Mouse (Mus musculus) mouse trophoblast stem cell (cell line): ENCODE results near the gene Lgr6.

ENCODE experiments used
- in situ Hi-C, 2 experiments: fragments of 300-500 bp; cut with MseI, MboI; formaldehyde crosslinking; loops; 2 replicates in 1 of 2; 3 replicates in 1 of 2; pipeline ENCODE4 v1.15.1; 2025

Gene Lgr6

DNA sequence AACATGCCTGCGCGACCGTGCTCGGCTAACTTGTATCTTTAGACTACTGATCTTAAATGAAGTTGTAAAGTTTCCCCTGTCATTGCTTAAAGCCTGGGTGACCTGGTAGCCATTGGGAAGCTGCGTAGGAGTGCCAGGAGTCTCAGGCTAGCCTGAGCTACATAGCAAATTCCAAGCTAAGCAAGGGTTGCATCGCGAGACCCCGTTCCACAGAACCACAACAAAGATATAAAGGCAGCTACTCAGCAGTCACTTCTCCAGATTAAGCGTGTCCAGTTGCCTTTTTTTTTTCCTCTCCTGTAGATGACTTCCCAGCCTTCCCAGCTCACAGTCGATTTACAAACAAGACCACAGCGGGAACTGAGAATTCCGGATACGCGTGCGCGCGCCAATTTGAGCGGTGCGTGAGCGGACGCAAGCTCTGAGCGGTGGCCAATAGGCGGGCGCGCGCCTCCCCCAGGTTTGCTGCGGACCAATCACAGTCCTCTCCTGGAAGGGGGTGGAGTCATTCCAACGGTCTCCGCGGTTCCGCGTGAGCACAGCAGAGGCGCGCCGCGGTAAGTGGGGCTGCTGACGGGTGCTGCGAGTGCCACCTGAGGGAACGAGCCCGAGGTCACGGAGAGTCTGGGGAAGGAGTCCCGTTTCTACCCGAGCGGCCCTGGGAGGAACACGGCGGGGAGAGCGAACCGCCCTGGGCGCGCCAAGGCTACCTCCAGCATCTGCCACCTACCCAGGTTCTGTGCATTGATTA is 142.8 kb downstream of the Lgr6 start, which contains the start of gene Ube2t:
Ube2t (plus strand) TSS at position 513 of the 751 bp plus-strand sequence.
- in situ Hi-C loops, result no loop called here

- in situ Hi-C loops, result no loop called here
Measured at GRCm38 (mm10) chr1:134960634-134961033, 144.4 kb downstream of the Lgr6 start.

GRCm38 (mm10) chr1:134955637-134956176 is 149.4 kb downstream of the Lgr6 start, which contains the start of gene Ppp1r12b:
TSS of gene Ppp1r12b (minus strand) at chr1:134955942.
- in situ Hi-C loops, result no loop called here

DNA sequence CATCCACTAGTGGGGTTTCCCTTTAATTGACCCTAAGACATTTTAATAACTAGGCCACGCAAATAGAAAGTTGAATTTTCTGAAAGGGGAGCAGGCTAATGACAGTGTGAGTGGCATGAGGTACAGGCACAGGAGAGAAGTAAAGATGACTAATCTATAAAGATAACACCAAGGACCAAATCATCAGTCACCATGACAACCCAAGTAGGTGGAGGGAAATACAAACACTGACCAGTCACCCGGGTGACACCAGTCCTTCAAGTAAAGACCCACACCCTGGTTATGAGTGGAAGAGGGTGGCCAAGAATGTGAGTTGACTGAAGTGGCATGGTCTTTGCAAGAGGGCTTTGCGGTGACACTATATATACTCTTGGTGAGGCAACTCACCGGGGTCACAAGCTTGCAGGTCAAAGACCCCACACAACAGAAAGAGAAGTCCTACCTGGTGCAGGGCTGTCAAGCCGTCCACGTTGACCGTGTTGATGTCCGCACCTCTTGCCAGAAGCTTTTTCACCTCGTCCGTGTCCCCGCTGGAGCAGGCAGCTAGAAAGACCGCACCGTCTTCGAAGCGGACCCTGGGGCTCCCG is 149.9 kb downstream of the Lgr6 start:
- in situ Hi-C loops, result no loop called here

- in situ Hi-C loops, result no loop called here
Measured at GRCm38 (mm10) chr1:134949946-134950345, 155.1 kb downstream of the Lgr6 start.

DNA sequence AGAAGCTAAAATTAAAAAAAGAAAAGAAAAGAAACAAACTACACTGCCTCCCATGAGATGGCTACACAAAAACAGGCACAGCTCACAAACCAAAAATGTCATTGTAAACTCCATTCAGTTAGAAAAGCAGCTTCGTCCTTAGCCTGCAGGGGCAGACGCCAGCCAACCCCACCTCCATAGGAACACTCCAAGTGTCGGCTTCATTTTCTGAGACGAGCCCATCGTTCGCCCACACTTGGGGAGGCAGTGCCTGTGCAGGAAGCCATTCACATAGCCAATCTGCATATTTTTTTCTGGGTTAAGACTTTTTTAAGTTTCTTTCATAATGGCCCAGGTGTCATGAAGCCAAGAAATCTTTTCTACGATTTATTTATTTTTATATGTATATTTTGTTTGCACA is 157.5 kb downstream of the Lgr6 start:
- in situ Hi-C loops, result no loop called here

- in situ Hi-C loops, result no loop called here
Measured at GRCm38 (mm10) chr1:134942898-134943297, 162.2 kb downstream of the Lgr6 start.

DNA sequence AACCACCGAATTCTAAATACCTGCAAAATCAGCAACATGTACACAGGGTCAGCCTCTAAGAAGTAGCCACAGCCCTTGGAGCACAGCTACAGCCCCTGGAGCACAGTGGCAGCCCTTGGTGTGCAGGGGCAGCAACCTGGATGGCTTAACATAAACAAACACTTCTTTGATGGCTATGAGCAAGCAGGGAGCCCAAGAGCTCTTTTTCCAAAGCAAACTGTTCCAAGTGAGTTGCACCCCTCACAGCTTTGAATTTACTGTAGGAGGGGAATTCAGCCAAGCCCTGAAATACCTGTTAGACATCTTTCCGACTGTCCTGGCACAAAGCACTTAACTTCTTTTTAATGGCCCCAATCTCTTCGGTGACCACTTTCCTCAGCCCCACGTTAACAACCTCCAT is 164.2 kb downstream of the Lgr6 start:
- in situ Hi-C loops, result no loop called here

GRCm38 (mm10) chr1:134938233-134938632 is 166.8 kb downstream of the Lgr6 start:
- in situ Hi-C loops, result no loop called here

DNA sequence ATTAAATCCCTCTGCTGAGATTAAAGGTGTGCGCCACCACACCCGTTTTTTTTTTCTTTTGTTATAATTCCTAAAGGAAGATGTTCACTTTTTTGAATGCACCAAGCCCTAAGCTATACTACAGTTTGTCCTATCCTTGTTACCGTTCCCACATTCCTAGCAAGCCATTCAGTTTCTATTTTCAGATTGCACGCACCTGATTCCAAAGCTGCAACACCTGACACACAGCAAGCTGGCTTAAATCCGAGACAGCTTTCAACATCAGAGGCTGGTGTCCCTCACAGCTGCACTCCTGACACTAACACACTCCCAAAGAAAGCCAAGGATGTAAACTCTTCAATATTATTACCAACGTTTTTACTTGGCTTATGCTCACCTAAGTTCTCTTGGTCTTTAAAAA is 168.7 kb downstream of the Lgr6 start:
- in situ Hi-C loops, result no loop called here
